Mouse (Mus musculus): ENCODE data around the gene Rnf220. TPM values are rescaled to one million over a fixed set of nuclear protein-coding genes. Genes with fewer than 3 reads are reported as not detected.

Rnf220 gene
- total and polyA plus RNA-seq, 3 experiments = 64.4 to 117 (median 86.8) TPM

GRCm38 (mm10) chr4:117278381-117279252, 218.2 kb downstream of the Rnf220 start:
- TF ChIP-seq TCF12 (IDR thresholded peaks at IDR 0.05; ENCODE audit: low read depth, low read length) (peak; percentile 21; the same call in 1 of the 2 replicates), POLR2A (IDR thresholded peaks at IDR 0.05; ENCODE audit: low read depth, low read length) (no peak), JUND (conservative IDR thresholded peaks at IDR 0.05; ENCODE audit: low read depth, low read length) (peak; percentile 85), MAZ (IDR thresholded peaks at IDR 0.05; ENCODE audit: low read depth, low read length) (no peak), CHD2 (IDR thresholded peaks at IDR 0.05; ENCODE audit: low read length) (no peak), IRF4 (IDR thresholded peaks at IDR 0.05; ENCODE audit: low read depth, low read length) (peak; percentile 91), ZKSCAN1 (IDR thresholded peaks at IDR 0.05; ENCODE audit: borderline replicate concordance, low read depth, low read length) (no peak), GABPA (IDR thresholded peaks at IDR 0.05; ENCODE audit: insufficient replicate concordance, low read depth, low read length) (no peak), BHLHE40 (IDR thresholded peaks at IDR 0.05; ENCODE audit: low read depth, low read length) (peak; percentile 37), JUN (IDR thresholded peaks at IDR 0.05; ENCODE audit: insufficient read depth, low read depth, low read length) (peak; percentile 72), NELFE (IDR thresholded peaks at IDR 0.05; ENCODE audit: low read depth, low read length) (no peak), ETS1 (conservative IDR thresholded peaks at IDR 0.05; ENCODE audit: low read depth, low read length) (peak; percentile 40; the same call in 1 of the 2 replicates), SIN3A (IDR thresholded peaks at IDR 0.05; ENCODE audit: low read length) (peak; percentile 52; the same call in 1 of the 2 replicates), EP300 (IDR thresholded peaks at IDR 0.05; ENCODE audit: low read length) (peak; percentile 91), MEF2A (IDR thresholded peaks at IDR 0.05; ENCODE audit: borderline replicate concordance, low read depth, low read length) (peak; percentile 38)
- H3K36me3 ChIP-seq (replicated peaks in 1 of 2; ENCODE audit: control insufficient read depth in 1 of 2, insufficient read depth in 1 of 2, low read length in 1 of 2) = peaks cover 75 to 100% of the 10 kb centered on the region in 2 experiments
- peak overlapping the region; percentile 54 for H3K27ac ChIP-seq (ENCODE audit: insufficient read depth, low read depth)
- DNase-seq (ENCODE audit: extremely low read depth) = peak; percentile 82
- H3K9ac ChIP-seq (ENCODE audit: insufficient read depth, low read depth) = no peak overlapping the region
- H3K9me3 ChIP-seq (replicated peaks; ENCODE audit: low read length) = peaks cover 34% of the 10 kb centered on the region
- dilution Hi-C loops (cut with MboI; ENCODE audit: extremely low pct_ligation_motif_present, extremely low pct_unique_long_range_greater_than_20kb, low sequenced_read_pairs) = no loop called here
- H3K4me2 ChIP-seq (ENCODE audit: insufficient read depth, low read depth, poor library complexity, severe bottlenecking) = 0 out of 2 replicates have a peak overlapping the region, but pooled peaks have one; percentile 7
- no peaks in the 10 kb centered on the region for H3K79me2 ChIP-seq (replicated peaks; ENCODE audit: control insufficient read depth, extremely low read depth, insufficient read depth, poor library complexity, severe bottlenecking)
- H3K4me1 ChIP-seq (ENCODE audit: control insufficient read depth in 1 of 2, insufficient read depth in 2 of 2) = peaks cover 11 to 31% of the 10 kb centered on the region in 2 experiments
- in situ Hi-C loops (cut with MboI; ENCODE audit: low pct_ligation_motif_present, low pct_unique_long_range_greater_than_20kb, low sequenced_read_pairs) = no loop called here
- H3K27me3 ChIP-seq (replicated peaks) = no peaks in the 10 kb centered on the region
- H3K4me3 ChIP-seq (replicated peaks in 1 of 3; ENCODE audit: low read depth in 2 of 3, low read length in 2 of 3, poor library complexity in 1 of 3) = peak overlapping the region in 1 of 3 experiments; percentile 11

- Histone ChIP-seq H3K27ac (ENCODE audit: insufficient read depth, low read depth) (no peak overlapping the region), H3K9ac (ENCODE audit: insufficient read depth, low read depth) (no peak overlapping the region), H3K79me2 (replicated peaks; ENCODE audit: control insufficient read depth, extremely low read depth, insufficient read depth, poor library complexity, severe bottlenecking) (no peaks in the 10 kb centered on the region), H3K27me3 (replicated peaks) (no peaks in the 10 kb centered on the region), H3K9me3 (replicated peaks; ENCODE audit: low read length) (peaks cover 34% of the 10 kb centered on the region), H3K36me3 (replicated peaks in 1 of 2; ENCODE audit: control insufficient read depth in 1 of 2, insufficient read depth in 1 of 2, low read length in 1 of 2) (peaks cover 73 to 100% of the 10 kb centered on the region in 2 experiments), H3K4me2 (ENCODE audit: insufficient read depth, low read depth, poor library complexity, severe bottlenecking) (no peak overlapping the region), H3K4me1 (ENCODE audit: control insufficient read depth in 1 of 2, insufficient read depth in 2 of 2) (peaks cover 11 to 31% of the 10 kb centered on the region in 2 experiments), H3K4me3 (replicated peaks in 1 of 3; ENCODE audit: low read depth in 2 of 3, low read length in 2 of 3, poor library complexity in 1 of 3) (no peak overlapping the region)
- TF ChIP-seq ZMIZ1 (IDR thresholded peaks at IDR 0.05; ENCODE audit: low read depth, low read length) (no peak), CHD1 (IDR thresholded peaks at IDR 0.05; ENCODE audit: low read depth, low read length) (no peak), KAT2A (IDR thresholded peaks at IDR 0.05; ENCODE audit: insufficient replicate concordance, low read length) (no peak), HCFC1 (IDR thresholded peaks at IDR 0.05; ENCODE audit: low read depth, low read length) (no peak), RCOR1 (conservative IDR thresholded peaks at IDR 0.05; ENCODE audit: low read depth, low read length) (no peak), CHD2 (IDR thresholded peaks at IDR 0.05; ENCODE audit: low read length) (no peak), PAX5 (IDR thresholded peaks at IDR 0.05; ENCODE audit: low read length) (no peak), IRF4 (IDR thresholded peaks at IDR 0.05; ENCODE audit: low read depth, low read length) (no peak), NRF1 (IDR thresholded peaks at IDR 0.05; ENCODE audit: low read depth, low read length) (no peak), SIN3A (IDR thresholded peaks at IDR 0.05; ENCODE audit: low read length) (no peak), MXI1 (IDR thresholded peaks at IDR 0.05; ENCODE audit: low read depth, low read length) (no peak), JUND (conservative IDR thresholded peaks at IDR 0.05; ENCODE audit: low read depth, low read length) (no peak), ETS1 (conservative IDR thresholded peaks at IDR 0.05; ENCODE audit: low read depth, low read length) (no peak), ELF1 (IDR thresholded peaks at IDR 0.05; ENCODE audit: low read depth, low read length) (no peak), MEF2A (IDR thresholded peaks at IDR 0.05; ENCODE audit: borderline replicate concordance, low read depth, low read length) (no peak)
- no peak for DNase-seq (ENCODE audit: extremely low read depth)
- in situ Hi-C loops (cut with MboI; ENCODE audit: low pct_ligation_motif_present, low pct_unique_long_range_greater_than_20kb, low sequenced_read_pairs) = no loop called here
- dilution Hi-C loops (cut with MboI; ENCODE audit: extremely low pct_ligation_motif_present, extremely low pct_unique_long_range_greater_than_20kb, low sequenced_read_pairs) = no loop called here
These were observed 219.2 kb downstream of the Rnf220 start for GRCm38 (mm10) chr4:117277687-117278086.

All from CH12.LX (cell line).